Mouse (Mus musculus): ENCODE results near the gene Grn.
"Not testable (repeated sequence)": the region's sequence is repeated elsewhere in the genome, so short reads cannot be mapped to it uniquely, and the experiment has no call there.

The Grn gene

DNA sequence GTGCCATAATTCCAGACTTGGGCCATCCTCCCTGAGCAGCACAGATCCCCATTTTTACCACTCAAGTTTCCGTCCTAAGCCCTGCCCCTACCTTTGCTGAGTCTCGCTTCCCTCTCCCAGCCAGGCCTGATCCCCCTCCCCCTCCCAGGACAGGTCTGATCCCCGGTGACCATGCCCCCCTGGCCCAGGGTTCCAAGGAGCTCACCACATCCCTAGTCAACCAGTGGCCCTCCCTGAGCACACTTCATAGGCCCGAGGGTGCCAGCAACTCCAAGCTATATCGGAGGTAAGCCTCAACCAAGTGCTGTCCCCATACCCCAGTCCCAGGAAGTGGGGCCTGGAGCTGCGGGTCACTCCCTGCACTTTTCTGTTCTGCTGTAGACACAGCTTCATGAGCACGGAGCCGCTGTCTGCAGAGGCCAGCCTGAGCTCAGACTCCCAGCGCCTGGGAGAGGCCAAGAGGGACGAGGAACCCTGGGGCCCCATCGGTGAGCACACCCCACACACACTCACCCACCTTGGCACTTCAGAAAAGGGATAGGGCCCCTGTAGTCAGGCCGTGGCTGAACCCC, 29.5 kb upstream of the Grn start:
- DNase-seq (ENCODE audit: low spot score), result no peak

- no peak for DNase-seq (ENCODE audit: low spot score)
These were observed 28.1 kb upstream of the Grn start for GRCm38 (mm10) chr11:102401898-102402500.

GRCm38 (mm10) chr11:102403657-102404056, 26.5 kb upstream of the Grn start:
- no peak for DNase-seq (ENCODE audit: low spot score)

DNA sequence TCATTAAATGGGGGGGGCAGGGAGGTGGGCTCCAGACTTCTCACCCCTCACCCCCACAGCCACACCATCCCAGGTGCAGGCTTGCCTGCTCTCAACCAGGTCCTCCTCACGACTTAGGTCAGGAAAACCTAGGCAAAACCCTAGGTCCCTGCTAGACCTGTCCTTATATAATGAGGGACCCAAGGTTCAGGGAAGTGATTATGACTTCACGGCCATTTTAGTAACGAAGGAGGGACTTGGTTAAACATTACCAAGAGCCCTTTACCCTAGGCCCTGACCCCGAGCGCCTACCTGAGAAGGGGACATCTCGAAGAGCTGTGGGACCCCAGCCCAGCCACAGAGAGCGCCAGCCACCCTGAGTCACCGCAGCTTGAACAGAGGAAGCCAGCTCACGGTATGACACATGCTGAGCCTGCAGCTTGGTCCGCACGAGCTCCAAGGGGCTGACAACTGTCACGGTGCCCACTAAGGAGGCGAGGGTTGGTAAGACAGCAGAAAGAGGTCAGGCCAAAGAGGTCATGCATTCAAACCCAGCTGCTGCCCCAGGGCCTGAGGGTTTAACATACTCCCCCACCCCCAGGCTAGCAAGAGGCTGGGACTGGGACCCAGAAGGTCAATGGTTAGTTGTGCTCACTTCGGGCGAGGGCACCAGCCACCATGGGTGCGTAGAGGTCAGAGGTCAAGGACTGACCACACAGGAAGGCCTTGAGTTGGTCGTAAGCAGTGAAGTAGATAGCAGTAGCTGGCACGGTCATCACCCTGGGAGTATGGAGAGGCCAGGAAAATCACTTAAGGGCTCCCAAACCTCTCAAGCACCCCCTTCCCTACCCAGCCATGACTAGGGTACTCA, 25.7 kb upstream of the Grn start:
- DNase-seq (ENCODE audit: low spot score), result no peak

DNA sequence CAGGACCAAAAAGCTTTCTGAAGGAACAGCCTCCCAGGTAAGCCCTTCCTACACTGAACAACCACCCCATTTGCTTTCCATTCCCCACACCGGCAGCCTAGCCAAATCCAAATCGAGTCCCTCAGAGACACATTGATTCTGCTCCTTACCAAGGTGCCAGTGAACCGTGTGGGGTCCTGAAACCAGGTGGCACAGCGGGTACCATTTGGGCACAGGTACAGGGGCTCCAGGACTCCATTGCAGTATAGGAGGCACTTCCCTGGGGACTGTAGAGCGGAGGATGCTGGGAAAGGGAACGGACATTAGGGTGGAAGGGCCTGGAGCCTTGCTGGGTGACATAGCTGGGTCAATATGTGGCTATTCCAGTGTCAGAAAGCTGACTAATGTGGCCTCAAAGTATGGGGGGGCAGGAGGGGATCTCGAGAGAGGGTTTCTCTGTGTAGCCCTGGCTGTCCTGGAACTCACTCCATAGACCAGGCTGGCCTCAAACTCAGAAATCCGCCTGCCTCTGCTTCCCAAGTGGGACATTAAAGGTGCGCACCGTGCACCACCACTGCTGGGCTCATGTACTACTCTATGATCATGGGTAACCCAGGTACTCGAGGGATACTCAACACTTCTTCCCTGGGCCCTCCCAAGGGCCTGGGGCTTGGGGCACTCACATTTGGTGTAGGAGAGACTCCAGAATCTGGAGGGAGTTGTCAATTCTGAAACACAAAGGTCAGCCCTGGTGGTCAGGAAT, 24.4 kb upstream of the Grn start:
- DNase-seq (ENCODE audit: low spot score), result no peak

DNA sequence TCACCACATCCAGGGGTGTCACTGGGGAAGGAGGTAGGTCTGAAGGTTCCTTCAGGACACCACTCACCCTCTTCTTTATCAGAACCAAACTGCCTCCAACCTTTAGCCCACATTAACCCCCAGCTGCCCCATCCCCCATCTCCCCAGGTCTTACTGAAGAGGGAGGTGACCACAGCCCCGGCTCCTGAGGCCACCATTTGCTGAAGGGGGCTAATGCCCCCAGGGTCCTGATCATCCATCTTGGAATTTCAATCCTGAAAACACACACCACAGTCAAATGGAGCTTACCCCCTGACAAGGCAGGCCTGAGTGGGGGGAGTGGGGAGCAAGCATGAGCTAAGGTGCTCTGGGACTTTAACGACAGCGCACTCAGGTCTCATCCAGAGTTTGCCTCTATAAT, 23.7 kb upstream of the Grn start:
- no peak for DNase-seq (ENCODE audit: low spot score)

GRCm38 (mm10) chr11:102406900-102407833, 22.9 kb upstream of the Grn start:
- DNase-seq (ENCODE audit: low spot score), result peak; percentile 87

DNA sequence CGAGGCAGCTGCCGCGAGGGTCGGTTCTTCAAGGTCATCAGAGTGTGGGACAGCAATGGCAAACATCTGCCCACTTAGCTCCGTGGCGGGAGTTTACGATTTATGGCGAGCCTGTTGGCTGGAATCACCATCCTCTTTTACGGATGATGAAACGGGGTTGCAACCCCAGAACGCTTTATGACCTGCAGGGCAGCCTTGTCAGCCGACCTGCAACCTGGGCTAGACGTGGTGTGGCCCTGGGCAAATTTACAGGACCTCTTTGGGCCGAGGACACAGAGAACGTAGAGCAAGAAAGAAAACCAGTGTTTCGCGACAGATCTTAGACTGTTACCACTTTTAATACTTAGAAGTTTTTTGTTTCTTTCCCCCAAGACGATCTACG, 22.3 kb upstream of the Grn start, which contains the start of gene Slc25a39:
TSS of gene Slc25a39 (minus strand) at position 113 of the 382 bp plus-strand sequence.
- peak; percentile 75 for DNase-seq (ENCODE audit: low spot score)

DNA sequence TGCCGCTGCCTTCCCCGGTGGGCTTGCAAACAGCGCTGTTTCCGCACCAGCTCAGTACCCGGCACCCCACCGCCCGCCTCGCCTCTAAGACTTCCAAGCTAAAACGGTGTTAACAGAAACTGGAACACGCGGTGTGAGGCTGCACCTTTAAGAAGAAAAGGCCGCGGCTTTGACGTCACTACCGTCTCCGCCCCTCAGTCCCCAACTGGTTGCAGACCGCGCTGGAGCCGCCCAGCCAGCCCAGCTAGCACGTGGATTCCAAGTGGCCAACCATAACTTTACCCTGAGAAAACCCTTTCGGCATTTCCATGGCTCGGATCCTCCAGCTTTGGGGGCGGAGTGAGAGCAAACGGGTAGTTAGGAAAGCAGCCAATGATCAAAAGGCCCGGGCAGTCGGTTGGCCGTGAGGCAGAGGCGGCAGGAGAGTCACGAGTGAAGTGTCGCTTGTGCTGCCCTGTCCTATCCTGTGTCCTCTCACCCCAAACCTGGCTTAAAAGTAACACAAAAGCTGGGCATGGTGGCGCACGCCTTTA, 21.7 kb upstream of the Grn start:
- DNase-seq (ENCODE audit: low spot score), result peak; percentile 99

GRCm38 (mm10) chr11:102408888-102409794, 21.0 kb upstream of the Grn start:
- no peak for DNase-seq (ENCODE audit: low spot score)

DNA sequence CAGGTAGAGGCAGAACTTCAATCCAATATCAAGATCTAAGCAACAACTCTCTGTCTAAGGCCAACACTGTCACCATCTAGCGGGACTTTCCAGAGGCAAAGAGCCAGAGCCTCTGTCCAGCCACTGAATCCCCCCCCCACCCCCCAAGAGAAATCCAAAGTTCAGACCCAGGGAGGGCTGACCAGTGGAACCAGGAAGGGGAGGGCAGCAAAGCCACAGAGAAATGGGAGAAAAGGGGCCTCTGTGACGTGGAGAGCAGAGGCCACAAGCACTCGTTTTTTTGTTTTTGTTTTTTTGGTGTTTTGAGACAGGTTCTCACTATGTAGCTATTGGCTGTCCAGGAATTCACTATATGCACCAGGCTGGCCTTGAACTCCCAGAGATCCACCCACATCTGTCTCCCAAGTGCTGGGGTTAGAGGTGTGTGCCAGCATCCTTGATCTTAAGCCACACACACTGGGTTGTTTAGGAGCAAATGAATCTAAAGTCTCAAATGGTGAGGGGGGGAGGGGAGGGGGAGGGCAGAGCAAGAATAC, 20.3 kb upstream of the Grn start:
- DNase-seq (ENCODE audit: low spot score), result no peak

GRCm38 (mm10) chr11:102410345-102410744, 19.8 kb upstream of the Grn start:
- not testable (repeated sequence) for DNase-seq (ENCODE audit: low spot score)

- peak; percentile 62 for DNase-seq (ENCODE audit: low spot score)
These were observed 19.1 kb upstream of the Grn start for GRCm38 (mm10) chr11:102411061-102411460.

DNA sequence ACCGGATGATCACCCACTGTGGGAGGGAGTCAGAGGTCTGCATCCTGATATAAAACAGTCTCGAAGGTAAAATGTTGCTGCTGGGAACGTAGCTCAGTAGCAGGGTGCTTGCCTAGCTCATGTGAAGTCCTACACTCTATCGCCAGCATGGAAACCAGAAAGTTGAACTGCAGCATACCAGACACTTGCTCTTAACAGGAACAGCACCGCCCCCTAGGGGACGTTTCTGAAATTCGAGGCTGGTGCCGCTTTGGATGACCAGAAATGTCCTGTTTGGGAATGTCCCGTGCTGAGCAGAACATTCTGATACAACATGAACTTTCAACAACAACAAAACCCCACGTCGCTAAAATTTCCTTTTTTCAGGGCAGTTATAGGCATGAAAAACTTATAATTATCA, 18.4 kb upstream of the Grn start:
- peak; percentile 98 for DNase-seq (ENCODE audit: low spot score)

DNA sequence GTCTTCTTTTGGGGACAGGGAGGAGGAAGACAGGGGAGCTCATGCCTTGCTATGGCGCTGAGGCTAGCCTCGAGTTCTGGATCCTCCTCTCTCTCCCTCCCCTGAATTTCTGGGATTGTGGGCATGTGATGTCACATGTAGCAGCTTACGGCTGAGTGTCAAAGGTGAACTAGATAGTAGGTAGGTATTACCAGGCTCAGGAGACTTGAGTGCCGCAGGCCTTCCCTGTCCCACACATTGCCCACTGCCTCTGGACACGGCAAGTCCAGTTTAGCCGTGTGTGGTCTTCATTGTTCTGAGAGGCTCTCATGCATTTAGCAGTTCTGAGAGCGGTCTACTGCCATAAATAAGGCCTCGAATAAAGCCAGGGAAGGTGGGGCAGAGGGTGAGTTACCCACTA, 17.1 kb upstream of the Grn start:
- DNase-seq (ENCODE audit: low spot score), result no peak

DNA sequence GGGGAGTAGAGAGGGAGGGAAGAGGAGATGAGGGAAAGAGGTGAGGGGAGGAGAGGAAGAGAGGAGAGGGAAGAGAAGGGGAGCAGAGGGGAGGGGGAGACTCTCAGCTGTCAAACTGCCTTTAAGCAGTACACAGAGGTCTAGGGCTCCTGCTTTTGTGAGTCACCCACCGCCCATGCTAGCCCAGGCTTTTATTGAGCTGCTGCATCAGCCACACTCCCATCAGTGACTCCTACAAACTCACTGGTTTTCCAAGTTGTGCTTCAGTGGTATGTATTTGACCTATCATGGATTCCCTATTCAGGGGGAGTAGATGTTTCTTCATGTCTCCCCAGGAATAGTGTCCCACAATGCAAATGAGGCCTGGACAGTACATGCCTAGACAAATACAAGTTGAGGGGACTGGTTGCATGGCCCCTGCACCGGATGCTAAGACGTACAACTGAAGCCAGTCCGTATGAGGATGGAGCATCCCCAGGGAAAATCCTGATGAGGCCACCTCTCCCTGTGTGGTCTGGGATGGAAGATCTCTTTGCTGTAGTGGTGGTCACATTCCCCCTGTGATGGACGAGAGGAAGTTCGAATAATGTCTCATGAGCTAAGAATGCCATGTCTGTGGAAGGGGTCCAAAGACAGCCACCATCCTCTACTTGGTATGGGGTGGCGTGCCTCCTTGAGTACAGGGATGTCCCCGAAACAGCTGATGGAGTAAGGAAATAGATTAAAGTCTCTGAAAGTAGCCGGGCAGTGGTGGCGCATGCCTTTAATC, 14.9 kb upstream of the Grn start:
- no peak for DNase-seq (ENCODE audit: low spot score)

- no peak for DNase-seq (ENCODE audit: low spot score)
These were observed 13.0 kb upstream of the Grn start for GRCm38 (mm10) chr11:102417160-102417559.

DNA sequence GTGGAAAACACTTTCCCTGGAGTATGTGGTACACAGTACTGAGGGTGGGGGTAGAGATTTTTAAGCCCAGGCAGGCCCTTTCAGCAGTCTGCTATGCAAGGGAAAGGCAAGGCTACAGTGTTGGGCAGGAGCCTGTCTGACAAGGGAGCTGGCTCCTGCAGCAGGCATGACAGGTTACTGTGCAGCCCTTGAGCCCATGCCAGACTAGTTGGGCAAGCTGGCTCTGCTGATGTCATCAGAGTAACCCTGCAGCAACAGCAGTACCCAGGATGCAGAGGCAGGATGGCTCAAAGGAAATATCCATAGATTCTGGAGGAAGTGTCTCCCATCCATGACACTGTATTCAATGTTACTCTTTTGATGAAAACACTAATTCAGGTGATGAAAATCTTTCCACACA, 11.2 kb upstream of the Grn start:
- DNase-seq (ENCODE audit: low spot score), result peak; percentile 62

DNA sequence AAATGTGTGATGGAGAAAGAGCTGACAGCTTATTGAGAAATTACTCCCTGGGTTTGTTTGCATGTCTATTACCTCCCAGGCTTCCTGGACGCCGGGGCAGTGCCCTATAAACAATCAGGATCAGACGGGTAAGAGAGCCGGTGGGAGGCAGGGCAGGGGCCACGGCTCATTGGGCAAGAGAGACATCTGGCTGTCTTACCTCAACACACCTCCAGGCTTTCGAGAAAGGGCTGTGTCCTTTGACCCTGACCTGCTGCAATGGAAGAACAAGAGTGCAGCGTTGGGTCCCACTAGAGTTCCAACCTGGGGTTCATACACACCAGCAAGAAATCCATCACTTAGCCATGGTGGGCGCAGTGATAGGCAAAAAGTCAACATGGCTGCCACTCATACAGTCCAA, 8.6 kb upstream of the Grn start:
- DNase-seq (ENCODE audit: low spot score), result no peak
